Mouse (Mus musculus): ENCODE measurements around the gene Gm7075.
"Not testable (repeated sequence)": the region's sequence is repeated elsewhere in the genome, so short reads cannot be mapped to it uniquely, and the experiment has no call there.

Gene Gm7075

GRCm38 (mm10) chr10:63421739-63422735 is at the start of gene Gm7075:
Gm7075 (minus strand) TSS chr10:63421789.
- DNase-seq (ENCODE audit: low spot score): no peak

GRCm38 (mm10) chr10:63460935-63461334 is 39.3 kb upstream of the Gm7075 start:
- DNase-seq (ENCODE audit: low spot score): no peak

GRCm38 (mm10) chr10:63457292-63458128 is 35.9 kb upstream of the Gm7075 start:
- no peak for DNase-seq (ENCODE audit: low spot score)

- no peak for DNase-seq (ENCODE audit: low spot score)
These were observed 33.7 kb upstream of the Gm7075 start for GRCm38 (mm10) chr10:63455110-63455878.

- no peak for DNase-seq (ENCODE audit: low spot score)
These were observed 32.3 kb upstream of the Gm7075 start for GRCm38 (mm10) chr10:63453926-63454325.

- DNase-seq (ENCODE audit: low spot score): not testable (repeated sequence)
These were observed 23.2 kb upstream of the Gm7075 start for GRCm38 (mm10) chr10:63444602-63445387.

GRCm38 (mm10) chr10:63439694-63440228 is 18.2 kb upstream of the Gm7075 start:
- DNase-seq (ENCODE audit: low spot score): no peak

- no peak for DNase-seq (ENCODE audit: low spot score)
These were observed 17.2 kb upstream of the Gm7075 start for GRCm38 (mm10) chr10:63438736-63439262.

- DNase-seq (ENCODE audit: low spot score): no peak
These were observed 11.3 kb upstream of the Gm7075 start for GRCm38 (mm10) chr10:63432887-63433286.

- no peak for DNase-seq (ENCODE audit: low spot score)
These were observed 10.5 kb upstream of the Gm7075 start for GRCm38 (mm10) chr10:63432099-63432498.

- no peak for DNase-seq (ENCODE audit: low spot score)
These were observed 9.7 kb upstream of the Gm7075 start for GRCm38 (mm10) chr10:63431221-63431736.

- DNase-seq (ENCODE audit: low spot score): peak; percentile 65
These were observed 8.3 kb upstream of the Gm7075 start, which contains the start of gene Ctnna3 for GRCm38 (mm10) chr10:63429785-63430305. Ctnna3 (plus strand) TSS chr10:63430098.

GRCm38 (mm10) chr10:63429380-63429779 is 7.8 kb upstream of the Gm7075 start:
- peak; percentile 99 for DNase-seq (ENCODE audit: low spot score)

GRCm38 (mm10) chr10:63429023-63429340 is 7.4 kb upstream of the Gm7075 start:
- DNase-seq (ENCODE audit: low spot score): no peak

- no peak for DNase-seq (ENCODE audit: low spot score)
These were observed 6.8 kb upstream of the Gm7075 start for GRCm38 (mm10) chr10:63428243-63429022.

- DNase-seq (ENCODE audit: low spot score): no peak
These were observed 5.6 kb upstream of the Gm7075 start for GRCm38 (mm10) chr10:63427146-63427545.

- DNase-seq (ENCODE audit: low spot score): no peak
These were observed 2.9 kb upstream of the Gm7075 start for GRCm38 (mm10) chr10:63424475-63424814.

- DNase-seq (ENCODE audit: low spot score): no peak
These were observed 2.2 kb upstream of the Gm7075 start for GRCm38 (mm10) chr10:63423591-63424474.

- no peak for DNase-seq (ENCODE audit: low spot score)
These were observed 1.1 kb upstream of the Gm7075 start for GRCm38 (mm10) chr10:63422736-63422992.

All from layer of hippocampus, adult 9-10 months (tissue).